8 mouse cellular contexts compared by ENCODE assay signal in the genomic region with DNA sequence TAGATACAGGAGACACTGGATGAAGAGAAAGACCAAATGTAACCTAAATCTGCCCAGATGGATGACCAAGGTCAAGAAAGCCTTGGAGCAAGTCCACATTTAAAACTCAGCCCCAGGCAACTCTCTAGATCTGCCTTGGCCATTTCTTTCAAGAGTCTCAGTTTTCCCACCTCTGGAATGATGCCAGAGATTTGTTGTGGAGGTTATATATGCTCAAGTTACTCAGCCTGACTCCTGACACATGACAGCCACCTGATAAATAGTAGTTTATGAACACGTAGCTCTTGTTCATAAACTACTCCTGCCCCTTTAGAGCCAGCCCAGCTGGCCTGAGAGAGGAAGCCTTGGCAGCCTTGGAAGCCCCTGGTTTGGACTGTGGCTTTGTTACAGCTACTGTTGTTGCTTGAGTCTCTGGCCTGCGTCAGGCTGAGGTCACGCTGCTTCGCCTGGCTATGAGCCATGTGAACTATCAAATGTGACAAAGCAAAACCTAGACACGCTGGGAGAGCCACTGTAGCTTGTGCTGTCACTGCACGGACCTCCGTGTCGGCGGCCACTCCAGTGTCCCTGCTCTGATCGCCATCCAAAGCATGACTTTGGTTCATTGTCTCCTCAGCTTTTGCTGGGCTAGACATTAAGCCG.
DNase-seq lines count a peak whose midpoint lies in the region; ATAC-seq lines count a peak whose summit lies in the region.

No protein-coding gene starts in this region.

- H3K4me3 ChIP-seq in heart, embryonic 13.5 days, result no peak overlapping the region
- no peak overlapping the region for H3K4me3 ChIP-seq in kidney, embryonic 16.5 days (ENCODE audit: low read length)
- no peak overlapping the region for H3K4me3 ChIP-seq in midbrain, embryonic 10.5 days

- no peaks in the 10 kb centered on the region for H3K27me3 ChIP-seq in heart, embryonic 13.5 days (replicated peaks)
- H3K27me3 ChIP-seq in kidney, embryonic 16.5 days (ENCODE audit: insufficient read depth, low read length), result no peaks in the 10 kb centered on the region
- H3K27me3 ChIP-seq in midbrain, embryonic 10.5 days (ENCODE audit: low read depth, poor library complexity, severe bottlenecking), result no peaks in the 10 kb centered on the region

- peak overlapping the region; percentile 65 for H3K9ac ChIP-seq in heart, embryonic 13.5 days
- no peak overlapping the region for H3K9ac ChIP-seq in kidney, embryonic 16.5 days (replicated peaks; ENCODE audit: low read length)

- H3K4me1 ChIP-seq in heart, embryonic 13.5 days, result peaks cover 76% of the 10 kb centered on the region
- peaks cover 58% of the 10 kb centered on the region for H3K4me1 ChIP-seq in kidney, embryonic 16.5 days (ENCODE audit: insufficient read depth, low read length)
- peaks cover 69% of the 10 kb centered on the region for H3K4me1 ChIP-seq in midbrain, embryonic 10.5 days

- peak; percentile 33 for DNase-seq in right cerebral cortex, adult 18-20 months
- no peak for DNase-seq in right cerebral cortex, postnatal 14 days
- DNase-seq in cerebellum, adult 9-11 months, result peak; percentile 53
- DNase-seq in midbrain, embryonic 10.5 days (ENCODE audit: low spot score), result no peak
- DNase-seq in thymus, postnatal 36 days, result no peak
- DNase-seq in thymus, adult 18-20 months, result no peak

- 25% methylated on average over 11 of the region's 11 CpGs for WGBS in heart, embryonic 13.5 days
- 37% methylated on average over 11 of the region's 11 CpGs for WGBS in kidney, embryonic 16.5 days
- 89% methylated on average over 11 of the region's 11 CpGs for WGBS in midbrain, embryonic 10.5 days

- H3K9me3 ChIP-seq in heart, embryonic 13.5 days, result no peaks in the 10 kb centered on the region
- no peaks in the 10 kb centered on the region for H3K9me3 ChIP-seq in kidney, embryonic 16.5 days (ENCODE audit: low read length)
- no peaks in the 10 kb centered on the region for H3K9me3 ChIP-seq in midbrain, embryonic 10.5 days (replicated peaks)

- peak overlapping the region; percentile 49 for H3K4me2 ChIP-seq in heart, embryonic 13.5 days
- no peak overlapping the region for H3K4me2 ChIP-seq in kidney, embryonic 16.5 days (replicated peaks; ENCODE audit: low read depth, low read length)

- no peak for ATAC-seq in heart, embryonic 13.5 days (ENCODE audit: extremely low read depth, insufficient number of reproducible peaks, low FRiP score, low TSS enrichment)
- ATAC-seq in kidney, embryonic 16.5 days (ENCODE audit: low FRiP score, low TSS enrichment), result peak; percentile 32; the same call in 1 of the 2 replicates

- peak overlapping the region; percentile 83 for H3K27ac ChIP-seq in heart, embryonic 13.5 days (replicated peaks)
- peak overlapping the region; percentile 8; the same call in 1 of the 2 replicates for H3K27ac ChIP-seq in kidney, embryonic 16.5 days (ENCODE audit: low read length)
- peak overlapping the region; percentile 91 for H3K27ac ChIP-seq in midbrain, embryonic 10.5 days (replicated peaks)

- peaks cover 17% of the 10 kb centered on the region for H3K36me3 ChIP-seq in heart, embryonic 13.5 days
- H3K36me3 ChIP-seq in kidney, embryonic 16.5 days (ENCODE audit: insufficient read depth, low read length), result peaks cover 4% of the 10 kb centered on the region; the same call in 1 of the 2 replicates
- no peaks in the 10 kb centered on the region for H3K36me3 ChIP-seq in midbrain, embryonic 10.5 days

Comparison
In these comparisons a context has a peak if more than half of its experiments do, and no peak if none do; other contexts are left out.
1. DNase-seq: peak in right cerebral cortex, adult 18-20 months (single experiment) and cerebellum, adult 9-11 months (single experiment); none in right cerebral cortex, postnatal 14 days (single experiment), midbrain, embryonic 10.5 days (single experiment), thymus, postnatal 36 days (0 of 2) and thymus, adult 18-20 months (0 of 2).
2. H3K27ac ChIP-seq: peak in every context shown above with its lines; median percentile 91 in midbrain, embryonic 10.5 days; 83 in heart, embryonic 13.5 days; 8 in kidney, embryonic 16.5 days.